Mouse (Mus musculus): ENCODE data around the gene Amdhd2.

- no peak for TF ChIP-seq CTCF (IDR thresholded peaks at IDR 0.05; ENCODE audit: insufficient read depth, low read length)
- TF ChIP-seq POLR2A (IDR thresholded peaks at IDR 0.05; ENCODE audit: borderline replicate concordance, extremely low read depth, low read depth, low read length) = peak; percentile 64; the same call in 1 of the 2 replicates
Measured at GRCm38 (mm10) chr17:24141425-24141920, 22.1 kb downstream of the Amdhd2 start.
